29 mouse cellular contexts compared by ENCODE assay signal in genomic region chr5:36904131-36904530, GRCm38 (mm10). TPM values are rescaled to one million over a fixed set of nuclear protein-coding genes. Genes with fewer than 3 reads are reported as not detected.
DNase-seq lines count a peak whose midpoint lies in the region; ATAC-seq and TF ChIP-seq lines count a peak whose summit lies in the region.
"Had no signal": no experiment of that assay in that cellular context is flagged by ENCODE, and none has a peak within 500 bp of the region (broad histone marks: within the 10 kb centered on the region; RNA-seq: fewer than 3 reads in every experiment).

No protein-coding gene starts in this region.

- no peak overlapping the region for H3K4me2 ChIP-seq in forebrain, embryonic 11.5 days (ENCODE audit: low read depth, low read length, severe bottlenecking)
- H3K4me2 ChIP-seq: embryonic facial prominence, embryonic 12.5 days; heart, embryonic 12.5 days; limb, embryonic 13.5 days; liver, embryonic 11.5 days; lung, embryonic 15.5 days; midbrain, embryonic 11.5 days; neural tube, embryonic 13.5 days had no signal

- H3K36me3 ChIP-seq in forebrain, embryonic 11.5 days (ENCODE audit: control insufficient read depth, insufficient read depth, low read length), result no peaks in the 10 kb centered on the region
- H3K36me3 ChIP-seq: embryonic facial prominence, embryonic 12.5 days; heart, embryonic 12.5 days; limb, embryonic 13.5 days; lung, embryonic 15.5 days; neural tube, embryonic 13.5 days had no signal

- H3K27me3 ChIP-seq in forebrain, embryonic 11.5 days (ENCODE audit: control insufficient read depth, insufficient read depth, low read length), result no peaks in the 10 kb centered on the region
- H3K27me3 ChIP-seq: embryonic facial prominence, embryonic 12.5 days; lung, embryonic 15.5 days; neural tube, embryonic 13.5 days had no signal

- peaks cover 4% of the 10 kb centered on the region for H3K4me1 ChIP-seq in forebrain, embryonic 11.5 days (replicated peaks; ENCODE audit: control insufficient read depth, insufficient read depth, low read length)
- H3K4me1 ChIP-seq: embryonic facial prominence, embryonic 12.5 days; heart, embryonic 12.5 days; lung, embryonic 15.5 days had no signal

- no peak for DNase-seq in layer of hippocampus, adult 2 months (ENCODE audit: low spot score in 2 of 2)
- no peak for DNase-seq in layer of hippocampus, postnatal 36 days
- DNase-seq in cerebellum, adult 11-12 months, result peak; percentile 91
- DNase-seq in cerebellum, adult 8-10 months, result peak; percentile 82
- peak; percentile 85 to 90 for DNase-seq in cerebellum, postnatal 25 days
- DNase-seq in forebrain, embryonic 11.5 days (ENCODE audit: low spot score), result no peak
- no peak for DNase-seq in gastrocnemius, adult 8-10 months (ENCODE audit: low spot score in 2 of 2)
- DNase-seq: adrenal gland, postnatal 25 days; B cell, adult 2 months; embryo, embryonic 11 days; gastrocnemius, adult 2 months; heart, adult 2 months; kidney, adult 2 months; layer of hippocampus, adult 9-11 months; thymus, postnatal 4 days had no signal

- ATAC-seq in forebrain, embryonic 11.5 days (replicated peaks; ENCODE audit: low FRiP score), result no peak
- ATAC-seq: forebrain, embryonic 16.5 days; inflammation-experienced regulatory T-cells, adult 6 months had no signal

- 95% methylated on average over 2 of the region's 2 CpGs for WGBS in forebrain, embryonic 11.5 days

- no peak overlapping the region for H3K9ac ChIP-seq in forebrain, embryonic 11.5 days (ENCODE audit: low read length)
- H3K9ac ChIP-seq: embryonic facial prominence, embryonic 12.5 days; heart, embryonic 12.5 days; limb, embryonic 13.5 days; lung, embryonic 15.5 days; neural tube, embryonic 13.5 days had no signal

- H3K9me3 ChIP-seq in forebrain, embryonic 11.5 days (ENCODE audit: control insufficient read depth, low read length), result no peaks in the 10 kb centered on the region
- H3K9me3 ChIP-seq: embryonic facial prominence, embryonic 12.5 days; heart, embryonic 12.5 days; limb, embryonic 13.5 days; lung, embryonic 15.5 days; neural tube, embryonic 13.5 days had no signal

- H3K27ac ChIP-seq in layer of hippocampus, adult 2 months, result peak overlapping the region; percentile 43; the same call in 1 of the 2 replicates
- H3K27ac ChIP-seq in forebrain, embryonic 11.5 days (ENCODE audit: low read depth, low read length), result no peak overlapping the region
- H3K27ac ChIP-seq: embryonic facial prominence, embryonic 12.5 days; gastrocnemius, adult 2 months; heart, adult 2 months; kidney, postnatal 0 days; limb, embryonic 13.5 days; lung, embryonic 15.5 days; neural tube, embryonic 13.5 days had no signal

- TF ChIP-seq CTCF in layer of hippocampus, adult 2 months (conservative IDR thresholded peaks at IDR 0.05), result no peak

- no peak overlapping the region for H3K4me3 ChIP-seq in layer of hippocampus, adult 2 months
- no peak overlapping the region for H3K4me3 ChIP-seq in forebrain, embryonic 11.5 days (ENCODE audit: low read depth, low read length)
- H3K4me3 ChIP-seq: embryonic facial prominence, embryonic 12.5 days; gastrocnemius, adult 2 months; heart, adult 2 months; heart, embryonic 12.5 days; limb, embryonic 13.5 days; lung, embryonic 15.5 days; neural tube, embryonic 13.5 days had no signal

RNA-seq across cellular contexts. Expression of gene Ppp2r2c, which starts 35.8 kb away (rescaled TPM):
- total RNA-seq in layer of hippocampus, adult 2 months (2021), result 100 to 1,000 TPM; 375 to 387 TPM
- 100 to 1,000 TPM; 402 to 415 TPM for total RNA-seq in layer of hippocampus, postnatal 36 days (2021)
- polyA plus RNA-seq in forebrain, embryonic 11.5 days (2014; fragmentation: Nextera tagmentation; extraction: Ambion mirVana), result 1.0 and 1.4 TPM in 2 replicates
- total RNA-seq in gastrocnemius, adult 8-10 months (2022), result 1 to 10 TPM in 1 of 4 experiments, under 1 TPM in 3; 0.27 to 1.1 (median 0.37) TPM
- total RNA-seq: hematopoietic stem cell, adult 5-6 weeks; megakaryocyte, adult 5-6 weeks had no signal
- polyA plus RNA-seq: heart, postnatal 0 days; thymus, postnatal 0 days had no signal

Comparison
In these comparisons a context has a peak if more than half of its experiments do, and no peak if none do; other contexts are left out.
1. DNase-seq: peak in cerebellum, adult 11-12 months (single experiment), cerebellum, adult 8-10 months (single experiment) and cerebellum, postnatal 25 days (2 of 2); none in layer of hippocampus, adult 2 months (0 of 2), layer of hippocampus, postnatal 36 days (0 of 2), forebrain, embryonic 11.5 days (single experiment) and gastrocnemius, adult 8-10 months (0 of 2).
2. RNA of gene Ppp2r2c, which starts 35.8 kb away (total RNA-seq): 402 to 415 TPM in layer of hippocampus, postnatal 36 days and 375 to 387 TPM in layer of hippocampus, adult 2 months; 0.27 to 1.1 TPM in gastrocnemius, adult 8-10 months; every median in the first group is over 100 times any median in the second.